Mouse (Mus musculus): ENCODE measurements around the gene Mef2c.

DNA sequence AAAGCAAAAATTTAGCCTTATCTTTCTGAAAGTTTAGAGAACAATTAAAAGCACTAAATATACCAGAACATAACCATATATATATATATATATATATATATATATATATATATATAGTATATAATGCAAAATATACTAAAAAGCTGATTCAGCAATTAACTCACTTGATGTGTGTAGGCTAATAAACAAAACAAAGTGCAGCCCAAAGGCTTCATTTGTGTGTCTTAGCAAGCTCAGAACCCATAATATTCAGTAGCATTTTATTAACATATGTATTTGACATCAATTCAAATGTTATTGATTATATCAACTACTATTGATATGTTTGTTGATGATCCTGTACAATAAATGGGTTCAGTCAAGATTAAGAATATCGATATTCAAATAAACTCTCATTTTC lies 3.9 kb downstream of the Mef2c start:
- no peak for TF ChIP-seq POLR2A (IDR thresholded peaks at IDR 0.05; ENCODE audit: extremely low read depth, insufficient read depth, low read length)
- TF ChIP-seq CTCF (IDR thresholded peaks at IDR 0.05; ENCODE audit: extremely low read depth, insufficient read depth, low read length): no peak
